15 mouse cellular contexts compared by ENCODE assay signal in genomic region chr3:101492908-101493307, GRCm38 (mm10).
"Had no signal": no experiment of that assay in that cellular context is flagged by ENCODE, and none has a peak within 500 bp of the region (broad histone marks: within the 10 kb centered on the region; RNA-seq: fewer than 3 reads in every experiment).

No protein-coding gene starts in this region.

- H3K4me3 ChIP-seq: left cerebral cortex, adult 2 months; limb, embryonic 10.5 days; liver, embryonic 15.5 days; midbrain, embryonic 12.5 days; neural tube, embryonic 13.5 days had no signal

- DNase-seq: kidney, adult 8-10 months; kidney, postnatal 25 days; lung, adult 2 months; lung, postnatal 36 days; retina, postnatal 1 day; right cerebral cortex, postnatal 4 days; spleen, adult 18-20 months had no signal

- H3K4me1 ChIP-seq: liver, embryonic 15.5 days had no signal

- H3K36me3 ChIP-seq: limb, embryonic 10.5 days; liver, embryonic 15.5 days; midbrain, embryonic 12.5 days; neural tube, embryonic 13.5 days had no signal

- H3K9ac ChIP-seq: liver, embryonic 15.5 days; midbrain, embryonic 12.5 days; neural tube, embryonic 13.5 days had no signal

- H3K27me3 ChIP-seq: liver, embryonic 15.5 days; neural tube, embryonic 13.5 days had no signal

- ATAC-seq: inflammation-experienced regulatory T-cells, adult 6 months; intestine, postnatal 0 days had no signal

- H3K4me2 ChIP-seq: liver, embryonic 11.5 days; liver, embryonic 15.5 days; midbrain, embryonic 12.5 days; neural tube, embryonic 13.5 days had no signal

- H3K9me3 ChIP-seq: limb, embryonic 10.5 days; liver, embryonic 15.5 days; midbrain, embryonic 12.5 days; neural tube, embryonic 13.5 days had no signal

- H3K27ac ChIP-seq: left cerebral cortex, adult 2 months; limb, embryonic 10.5 days; liver, embryonic 15.5 days; midbrain, embryonic 12.5 days; neural tube, embryonic 13.5 days had no signal
